Mouse (Mus musculus) C2C12 (cell line): ENCODE data around the gene Gm20388. TPM values are rescaled to one million over a fixed set of nuclear protein-coding genes. Genes with fewer than 3 reads are reported as not detected.

ENCODE experiments used
- H3K27me3 ChIP-seq: one replicate; pipeline ENCODE4 v1.6.1; 2011; ENCODE audit not compliant: control insufficient read depth, insufficient read depth, insufficient read length
- H3K36me3 ChIP-seq: one replicate; pipeline ENCODE4 v1.6.1; 2011; ENCODE audit not compliant: control insufficient read depth, insufficient read depth
- H3K4me3 ChIP-seq: one replicate; pipeline ENCODE4 v1.5.1; 2011; ENCODE audit warnings: mild to moderate bottlenecking, control low read depth; ENCODE audit not compliant: poor library complexity, insufficient read depth, severe bottlenecking
- H3K79me2 ChIP-seq: one replicate; pipeline ENCODE4 v1.6.1; 2011; ENCODE audit not compliant: control insufficient read depth, insufficient read depth
- H3K79me3 ChIP-seq: one replicate; pipeline ENCODE4 v1.6.1; 2011; ENCODE audit warnings: low read depth, control low read depth
- H3ac ChIP-seq: one replicate; pipeline ENCODE3; 2011; ENCODE audit warnings: low read depth; ENCODE audit not compliant: control insufficient read depth, insufficient read length
- CEBPB ChIP-seq: IDR thresholded peaks from one replicate; pipeline ENCODE4 v1.6.1; 2011; ENCODE audit warnings: low read depth, mild to moderate bottlenecking, control low read depth, moderate library complexity
- CTCF ChIP-seq: IDR thresholded peaks from one replicate; pipeline ENCODE4 v1.5.1; 2011; ENCODE audit not compliant: control insufficient read depth, insufficient read depth, insufficient read length
- FOSL1 ChIP-seq: IDR thresholded peaks from one replicate; pipeline ENCODE4 v1.8.0; 2011; ENCODE audit warnings: mild to moderate bottlenecking, low read length; ENCODE audit not compliant: poor library complexity, insufficient read depth, severe bottlenecking
- MAX ChIP-seq: IDR thresholded peaks from one replicate; pipeline ENCODE4 v1.6.1; 2011; ENCODE audit warnings: mild to moderate bottlenecking, control low read depth
- MYOD1 ChIP-seq: IDR thresholded peaks from one replicate; pipeline ENCODE4 v1.6.1; 2011; ENCODE audit warnings: low read depth; ENCODE audit not compliant: control insufficient read depth, insufficient read length
- MYOG ChIP-seq: IDR thresholded peaks from one replicate; pipeline ENCODE4 v1.6.1; 2011; ENCODE audit not compliant: control insufficient read depth, insufficient read length; ENCODE audit errors: extremely low read depth
- USF1 ChIP-seq: IDR thresholded peaks from one replicate; pipeline ENCODE4 v1.6.1; 2011; ENCODE audit warnings: low read depth, mild to moderate bottlenecking, control low read depth, moderate library complexity
- polyA plus RNA-seq: library from polyadenylated mRNA; unstranded; fragments of >200 nt; fragmentation: generic; extraction: Trizol; gene quantifications from one replicate; pipeline ENCODE4 v1.2.1, GENCODE M21; 2012; ENCODE audit warnings: missing spikeins

Gene Gm20388
- polyA plus RNA-seq, 1 experiment, result 15.0 TPM

DNA sequence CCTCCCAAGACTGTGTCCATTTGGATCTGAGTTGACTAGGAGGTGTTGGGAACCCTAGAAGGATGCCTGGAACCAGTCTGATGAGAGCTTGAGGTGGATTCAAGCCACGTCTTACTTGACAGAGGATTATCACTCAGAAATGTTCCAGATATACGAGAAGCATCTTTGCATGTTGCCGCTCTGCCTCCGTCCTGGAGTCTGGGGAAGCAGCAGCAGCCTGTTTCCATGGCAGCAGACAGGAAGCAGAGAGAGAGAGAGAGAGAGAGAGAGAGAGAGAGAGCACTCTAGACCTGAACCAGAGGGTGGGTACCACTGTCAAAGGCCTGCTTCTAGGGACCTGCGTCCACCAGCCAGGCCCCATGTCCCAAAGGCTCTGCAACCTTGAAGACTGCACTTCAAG is 1386.0 kb downstream of the Gm20388 start:
- Histone ChIP-seq H3K36me3 (no peaks in the 10 kb centered on the region), H3K79me2 (no peaks in the 10 kb centered on the region), H3K79me3 (no peaks in the 10 kb centered on the region), H3K27me3 (no peaks in the 10 kb centered on the region), H3K4me3 (no peak overlapping the region), H3ac (no peak overlapping the region)
- TF ChIP-seq MYOG (no peak), MAX (no peak), FOSL1 (no peak), MYOD1 (no peak), USF1 (no peak), CEBPB (no peak), CTCF (no peak)

DNA sequence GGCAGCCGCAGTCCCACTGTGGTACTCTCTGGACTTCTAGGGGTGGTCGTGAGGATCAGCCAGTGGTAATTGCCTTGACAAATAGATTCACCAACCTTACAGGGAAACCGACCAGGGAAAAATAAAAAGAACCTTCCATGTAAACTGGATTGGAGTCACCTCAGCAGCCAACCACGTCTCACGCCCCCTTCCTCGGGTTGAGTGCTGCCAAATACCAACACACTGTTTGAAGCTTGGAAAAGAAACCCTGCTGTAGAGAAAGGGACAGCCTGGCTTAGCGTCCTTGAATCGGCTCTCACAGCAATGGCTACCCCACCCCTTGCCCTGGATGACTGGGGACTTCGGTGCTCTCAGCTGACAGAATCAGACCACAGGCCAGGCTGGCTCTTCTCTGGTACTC is 1386.7 kb downstream of the Gm20388 start:
- Histone ChIP-seq H3K36me3 (no peaks in the 10 kb centered on the region), H3K27me3 (no peaks in the 10 kb centered on the region), H3ac (no peak overlapping the region), H3K79me3 (no peaks in the 10 kb centered on the region), H3K79me2 (no peaks in the 10 kb centered on the region), H3K4me3 (no peak overlapping the region)
- TF ChIP-seq MAX (no peak), MYOD1 (no peak), CEBPB (no peak), MYOG (no peak), USF1 (no peak), CTCF (no peak), FOSL1 (no peak)

DNA sequence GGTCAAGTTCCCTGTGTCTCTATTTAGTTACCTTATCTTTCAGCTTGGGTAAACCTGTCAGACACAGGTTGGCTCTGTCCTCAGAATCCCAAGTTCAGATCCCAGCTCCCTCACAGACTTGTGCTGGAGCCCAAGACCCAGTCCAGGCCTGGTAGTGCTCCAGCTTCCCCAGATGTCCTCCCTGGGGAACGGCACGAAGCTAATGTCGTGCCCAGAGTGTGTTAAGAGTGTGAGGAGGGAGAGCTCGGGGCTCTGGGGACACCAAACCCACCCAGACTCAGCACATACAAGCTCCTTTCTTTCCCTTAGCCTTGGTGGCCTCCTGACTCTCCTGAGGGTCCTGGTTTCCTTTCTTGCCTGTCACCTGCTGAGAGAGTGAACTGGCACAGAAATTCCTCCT is 1389.4 kb downstream of the Gm20388 start:
- TF ChIP-seq FOSL1, result no peak
- no peak for TF ChIP-seq MYOD1
- no peak for TF ChIP-seq MAX
- no peak for TF ChIP-seq CEBPB
- TF ChIP-seq USF1, result no peak
- TF ChIP-seq CTCF, result no peak
- no peak for TF ChIP-seq MYOG
- no peaks in the 10 kb centered on the region for H3K79me3 ChIP-seq
- H3K79me2 ChIP-seq, result no peaks in the 10 kb centered on the region
- peaks cover 7% of the 10 kb centered on the region for H3K27me3 ChIP-seq
- H3K36me3 ChIP-seq, result no peaks in the 10 kb centered on the region
- H3ac ChIP-seq, result no peak overlapping the region
- H3K4me3 ChIP-seq, result no peak overlapping the region

DNA sequence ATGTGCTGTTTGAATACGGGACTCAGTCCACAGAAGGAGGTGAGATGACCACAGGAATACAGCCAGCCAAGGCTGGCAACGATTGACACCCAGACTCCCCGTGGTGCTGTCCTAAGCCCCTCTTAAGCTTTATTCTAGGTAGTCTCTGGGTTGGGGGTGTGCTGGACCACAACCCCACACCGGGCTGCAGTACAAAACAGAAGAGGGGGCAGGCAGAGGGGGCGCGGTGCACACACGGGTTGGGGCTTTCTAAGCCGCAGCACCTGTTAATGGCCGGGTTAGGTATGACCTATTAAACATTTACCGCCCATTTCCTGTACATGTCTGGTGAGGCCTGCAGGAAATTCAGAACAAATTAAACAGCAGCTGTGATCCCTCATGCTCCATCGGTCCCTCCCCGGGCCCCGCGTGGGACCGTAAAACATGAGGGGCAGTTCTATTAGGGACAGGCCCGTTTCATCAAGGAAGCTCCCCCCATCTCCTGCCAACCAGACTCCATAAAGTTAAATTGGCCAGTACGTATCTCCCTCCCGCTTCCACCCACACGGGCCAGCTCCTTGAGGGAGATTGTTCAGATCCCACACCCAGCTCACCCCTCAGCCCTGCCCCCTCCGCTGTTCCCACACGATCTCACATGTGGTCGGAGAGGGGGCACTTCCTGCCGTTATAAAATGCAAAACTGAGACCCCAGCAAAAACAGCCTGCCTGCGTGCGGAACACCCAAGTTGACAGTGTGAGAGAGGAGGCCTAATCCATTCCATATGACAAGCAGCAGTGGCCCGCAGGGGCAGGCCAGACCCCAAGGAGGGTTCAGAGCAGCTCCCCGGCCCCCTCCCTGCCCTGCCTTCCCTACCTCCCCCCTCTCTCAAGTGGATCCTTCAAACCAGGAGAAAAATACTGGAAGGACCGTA is 1390.1 kb downstream of the Gm20388 start:
- TF ChIP-seq FOSL1 (no peak), CEBPB (no peak), MYOD1 (no peak), CTCF (no peak), MAX (no peak), MYOG (no peak), USF1 (no peak)
- Histone ChIP-seq H3K36me3 (no peaks in the 10 kb centered on the region), H3K27me3 (peaks cover 13% of the 10 kb centered on the region), H3ac (no peak overlapping the region), H3K79me3 (no peaks in the 10 kb centered on the region), H3K4me3 (no peak overlapping the region), H3K79me2 (no peaks in the 10 kb centered on the region)

DNA sequence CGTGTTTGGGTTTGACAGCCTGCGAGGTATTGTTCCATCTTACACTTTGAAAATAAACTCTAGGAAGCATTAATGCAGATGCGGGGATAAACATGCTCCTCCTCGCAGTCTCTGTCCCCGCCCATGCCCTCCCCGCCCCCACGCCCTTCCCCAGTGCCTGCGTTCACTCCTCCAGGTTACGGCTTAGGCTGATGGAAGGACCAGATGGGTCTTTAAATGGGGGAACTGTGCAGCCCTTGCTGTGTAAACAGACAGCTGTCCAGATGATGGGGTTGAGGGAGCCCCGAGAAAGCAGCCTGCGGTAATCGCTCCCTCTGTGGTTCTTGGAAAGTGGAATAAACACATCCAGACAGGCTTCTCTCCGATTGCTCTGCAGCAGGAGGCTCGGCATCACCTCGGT is 1390.8 kb downstream of the Gm20388 start:
- no peak overlapping the region for H3ac ChIP-seq
- peaks cover 19% of the 10 kb centered on the region for H3K27me3 ChIP-seq
- H3K79me2 ChIP-seq, result no peaks in the 10 kb centered on the region
- no peaks in the 10 kb centered on the region for H3K36me3 ChIP-seq
- H3K79me3 ChIP-seq, result no peaks in the 10 kb centered on the region
- no peak overlapping the region for H3K4me3 ChIP-seq
- TF ChIP-seq MAX (no peak), CEBPB (no peak), FOSL1 (no peak), CTCF (no peak), MYOD1 (no peak), USF1 (no peak)
